Mouse (Mus musculus) limb, embryonic 12.5 days (tissue): ENCODE data around the gene Lasp1. TPM values are rescaled to one million over a fixed set of nuclear protein-coding genes. Genes with fewer than 3 reads are reported as not detected.

ENCODE experiments used
- ATAC-seq: fragments of 200-750 bp; cut with Nextera tagmentation; 2 replicates; pipeline ENCODE4 v1.8.0; 2017; ENCODE audit warnings: low read depth, moderate TSS enrichment; ENCODE audit not compliant: insufficient number of reproducible peaks, insufficient read depth, low FRiP score, low TSS enrichment
- H3K27ac ChIP-seq: fragments of 300-500 bp; sonication (generic); 2 replicates; pipeline ENCODE4 v1.5.1; 2016; ENCODE audit warnings: mild to moderate bottlenecking, moderate library complexity
- H3K27me3 ChIP-seq: fragments of 300-500 bp; sonication (generic); 2 replicates; pipeline ENCODE4 v1.6.1; 2016; ENCODE audit warnings: mild to moderate bottlenecking, moderate library complexity
- H3K36me3 ChIP-seq: fragments of 300-500 bp; sonication (generic); 2 replicates; pipeline ENCODE4 v1.6.1; 2016; ENCODE audit warnings: mild to moderate bottlenecking, moderate library complexity
- H3K4me1 ChIP-seq: fragments of 300-500 bp; sonication (generic); replicated peaks from 2 replicates; pipeline ENCODE4 v1.6.1; 2016
- H3K4me2 ChIP-seq: fragments of 300-500 bp; sonication (generic); 2 replicates; pipeline ENCODE4 v1.6.1; 2016; ENCODE audit warnings: mild to moderate bottlenecking, moderate library complexity
- H3K4me3 ChIP-seq: fragments of 300-500 bp; sonication (generic); replicated peaks from 2 replicates; pipeline ENCODE4 v1.5.1; 2016; ENCODE audit warnings: mild to moderate bottlenecking
- H3K9ac ChIP-seq: fragments of 300-500 bp; sonication (generic); replicated peaks from 2 replicates; pipeline ENCODE4 v1.6.1; 2016; ENCODE audit warnings: mild to moderate bottlenecking, moderate library complexity
- H3K9me3 ChIP-seq: fragments of 300-500 bp; sonication (generic); 2 replicates; pipeline ENCODE4 v1.6.1; 2016; ENCODE audit warnings: mild to moderate bottlenecking, moderate library complexity
- WGBS: fragments of 180-500 bp; shearing (Covaris S2); methylation state at CpG from one replicate; pipeline ENCODE4 v1.1.7; 2016; 5-methylcytosine and 5-hydroxymethylcytosine counted together
- polyA plus RNA-seq: library from polyadenylated mRNA; unstranded; fragments of >200 nt; fragmentation: Nextera tagmentation; extraction: Ambion mirVana; gene quantifications from 2 replicates; pipeline ENCODE4 v1.2.1, GENCODE M21; 2016

The Lasp1 gene
- polyA plus RNA-seq, 1 experiment from 2014 or later: 110 TPM

DNA sequence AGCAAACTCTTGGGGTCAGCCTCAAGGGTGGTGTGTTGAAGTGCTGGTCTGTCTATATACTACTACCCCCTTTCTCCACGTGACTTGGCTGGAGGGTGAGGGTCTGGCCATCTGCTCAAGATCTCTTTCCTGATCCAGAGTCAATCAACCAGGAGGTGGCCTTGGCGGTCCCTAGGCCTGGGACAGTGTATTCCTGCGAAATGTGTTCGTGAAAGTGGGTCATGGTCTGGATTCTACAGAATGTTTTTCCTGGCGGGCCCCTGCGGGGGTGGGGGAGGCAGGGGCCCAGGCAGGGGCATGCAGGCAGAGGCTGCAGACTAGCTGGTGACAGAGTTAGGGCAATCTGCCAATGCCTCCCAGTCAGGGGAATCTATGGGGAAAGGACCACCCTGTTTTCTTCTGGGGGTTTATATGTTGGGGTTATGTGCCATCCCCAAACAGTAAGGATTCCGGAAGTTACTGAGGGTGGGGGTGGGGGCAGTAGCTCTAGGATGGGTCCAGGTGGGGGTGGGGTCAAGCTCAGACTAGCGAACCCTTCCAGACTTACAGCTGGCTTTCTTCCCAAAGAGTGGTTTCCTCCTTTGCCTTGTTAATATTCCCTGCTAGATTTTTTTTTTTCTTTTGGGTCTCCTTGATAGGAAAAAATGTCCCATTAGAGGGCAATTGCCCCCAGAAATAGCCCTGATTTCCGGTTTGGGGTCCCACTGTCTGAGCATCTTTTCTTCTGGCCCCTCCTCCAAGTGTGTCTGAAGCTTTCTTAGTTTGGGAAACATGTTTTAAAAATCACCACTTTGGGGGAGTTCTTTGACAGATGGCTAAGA, 6.3 kb downstream of the Lasp1 start:
- no peak overlapping the region; the same call in 1 of the 2 replicates for H3K9ac ChIP-seq
- no peak for ATAC-seq

DNA sequence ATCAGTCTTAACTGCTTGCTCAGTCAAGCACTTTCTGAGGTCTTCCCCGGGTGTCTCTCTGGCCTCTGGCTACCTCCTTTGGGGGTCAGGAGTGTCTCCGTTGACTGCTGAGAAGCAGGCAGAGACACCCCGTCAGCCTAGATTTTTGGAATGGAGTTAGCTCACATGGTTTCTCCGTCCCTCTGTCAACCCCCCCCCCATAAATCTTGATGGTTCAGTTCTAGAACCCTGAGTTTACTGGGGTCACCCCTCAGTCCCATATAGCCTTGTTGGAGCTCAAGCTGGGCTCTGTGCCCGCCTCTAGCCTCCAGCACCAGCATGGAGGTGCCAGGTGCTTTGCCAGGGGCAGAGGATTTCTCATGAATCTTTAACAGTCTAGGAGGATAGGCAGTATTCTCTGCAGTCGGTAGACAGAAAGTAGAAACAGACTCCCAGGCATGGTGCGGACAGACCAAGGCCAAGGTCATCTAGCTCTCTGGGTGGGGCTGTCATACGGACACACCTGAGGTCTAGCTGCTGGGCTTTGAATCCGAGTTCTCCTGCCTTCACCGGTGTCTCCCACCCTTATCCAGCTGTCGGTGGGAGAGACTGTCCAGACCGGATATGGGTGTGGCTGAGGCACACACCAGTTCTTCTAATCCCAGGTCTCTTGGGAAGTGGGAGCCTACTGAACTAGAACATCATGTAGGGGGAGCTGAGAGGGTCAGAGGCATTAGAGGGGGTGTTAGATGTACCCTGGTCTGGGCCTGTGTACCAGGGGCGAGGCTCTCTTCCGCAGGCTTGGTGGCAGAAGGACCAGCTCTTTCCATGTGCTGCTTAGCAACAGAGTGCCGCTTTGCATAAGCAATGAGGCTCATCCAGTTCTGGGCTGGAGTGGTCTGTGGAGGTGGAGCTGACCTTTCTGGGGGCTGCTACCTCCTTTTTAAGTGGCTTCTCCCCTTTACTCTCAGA, 7.1 kb downstream of the Lasp1 start:
- H3K4me1 ChIP-seq: peaks cover 82% of the 10 kb centered on the region
- no peaks in the 10 kb centered on the region for H3K27me3 ChIP-seq
- H3K27ac ChIP-seq: peak overlapping the region; percentile 84
- H3K9me3 ChIP-seq: no peaks in the 10 kb centered on the region
- 55% methylated on average over 15 of the region's 15 CpGs for WGBS
- H3K4me2 ChIP-seq: peak overlapping the region; percentile 54
- H3K36me3 ChIP-seq: peaks cover 37% of the 10 kb centered on the region
- H3K9ac ChIP-seq: no peak overlapping the region
- H3K4me3 ChIP-seq: no peak overlapping the region
- ATAC-seq: no peak

More for the DNA sequence above, 6.3 kb downstream of the Lasp1 start:
- Histone ChIP-seq H3K27me3 (no peaks in the 10 kb centered on the region), H3K36me3 (peaks cover 32% of the 10 kb centered on the region), H3K4me3 (peak overlapping the region; percentile 21), H3K4me2 (peak overlapping the region; percentile 54), H3K4me1 (peaks cover 78% of the 10 kb centered on the region), H3K27ac (peak overlapping the region; percentile 84), H3K9me3 (no peaks in the 10 kb centered on the region)
- WGBS: 16% methylated on average over 9 of the region's 9 CpGs

GRCm38 (mm10) chr11:97806613-97806964, 7.8 kb downstream of the Lasp1 start:
- Histone ChIP-seq H3K36me3 (peaks cover 40% of the 10 kb centered on the region), H3K27me3 (no peaks in the 10 kb centered on the region), H3K4me3 (no peak overlapping the region), H3K4me1 (peaks cover 82% of the 10 kb centered on the region), H3K4me2 (no peak overlapping the region; the same call in 1 of the 2 replicates), H3K9ac (no peak overlapping the region), H3K9me3 (no peaks in the 10 kb centered on the region), H3K27ac (no peak overlapping the region)
- WGBS: 80% methylated on average over 7 of the region's 7 CpGs
- no peak for ATAC-seq

GRCm38 (mm10) chr11:97807626-97808025, 8.8 kb downstream of the Lasp1 start:
- Histone ChIP-seq H3K27ac (peak overlapping the region; percentile 69), H3K27me3 (no peaks in the 10 kb centered on the region), H3K36me3 (peaks cover 48% of the 10 kb centered on the region), H3K9me3 (no peaks in the 10 kb centered on the region), H3K4me1 (peaks cover 82% of the 10 kb centered on the region), H3K9ac (no peak overlapping the region), H3K4me2 (peak overlapping the region; percentile 19; the same call in 1 of the 2 replicates), H3K4me3 (no peak overlapping the region)
- no peak for ATAC-seq
- WGBS: 33% methylated on average over 6 of the region's 6 CpGs

GRCm38 (mm10) chr11:97808093-97808492, 9.3 kb downstream of the Lasp1 start:
- ATAC-seq: no peak

GRCm38 (mm10) chr11:97808621-97809234, 9.9 kb downstream of the Lasp1 start:
- 53% methylated on average over 5 of the region's 5 CpGs for WGBS
- H3K27ac ChIP-seq: peak overlapping the region; percentile 65
- peaks cover 56% of the 10 kb centered on the region for H3K36me3 ChIP-seq
- peak overlapping the region; percentile 19; the same call in 1 of the 2 replicates for H3K4me2 ChIP-seq
- no peak overlapping the region for H3K4me3 ChIP-seq
- H3K9me3 ChIP-seq: no peaks in the 10 kb centered on the region
- peaks cover 87% of the 10 kb centered on the region for H3K4me1 ChIP-seq
- H3K27me3 ChIP-seq: no peaks in the 10 kb centered on the region
- no peak overlapping the region for H3K9ac ChIP-seq
- no peak for ATAC-seq

More at GRCm38 (mm10) chr11:97808093-97808492, 9.3 kb downstream of the Lasp1 start:
- H3K4me1 ChIP-seq: peaks cover 86% of the 10 kb centered on the region
- peak overlapping the region; percentile 69; the same call in 1 of the 2 replicates for H3K27ac ChIP-seq
- no peak overlapping the region for H3K9ac ChIP-seq
- H3K9me3 ChIP-seq: no peaks in the 10 kb centered on the region
- 71% methylated on average over 2 of the region's 2 CpGs for WGBS
- H3K4me2 ChIP-seq: peak overlapping the region; percentile 19; the same call in 1 of the 2 replicates
- H3K36me3 ChIP-seq: peaks cover 49% of the 10 kb centered on the region
- no peak overlapping the region for H3K4me3 ChIP-seq
- no peaks in the 10 kb centered on the region for H3K27me3 ChIP-seq

DNA sequence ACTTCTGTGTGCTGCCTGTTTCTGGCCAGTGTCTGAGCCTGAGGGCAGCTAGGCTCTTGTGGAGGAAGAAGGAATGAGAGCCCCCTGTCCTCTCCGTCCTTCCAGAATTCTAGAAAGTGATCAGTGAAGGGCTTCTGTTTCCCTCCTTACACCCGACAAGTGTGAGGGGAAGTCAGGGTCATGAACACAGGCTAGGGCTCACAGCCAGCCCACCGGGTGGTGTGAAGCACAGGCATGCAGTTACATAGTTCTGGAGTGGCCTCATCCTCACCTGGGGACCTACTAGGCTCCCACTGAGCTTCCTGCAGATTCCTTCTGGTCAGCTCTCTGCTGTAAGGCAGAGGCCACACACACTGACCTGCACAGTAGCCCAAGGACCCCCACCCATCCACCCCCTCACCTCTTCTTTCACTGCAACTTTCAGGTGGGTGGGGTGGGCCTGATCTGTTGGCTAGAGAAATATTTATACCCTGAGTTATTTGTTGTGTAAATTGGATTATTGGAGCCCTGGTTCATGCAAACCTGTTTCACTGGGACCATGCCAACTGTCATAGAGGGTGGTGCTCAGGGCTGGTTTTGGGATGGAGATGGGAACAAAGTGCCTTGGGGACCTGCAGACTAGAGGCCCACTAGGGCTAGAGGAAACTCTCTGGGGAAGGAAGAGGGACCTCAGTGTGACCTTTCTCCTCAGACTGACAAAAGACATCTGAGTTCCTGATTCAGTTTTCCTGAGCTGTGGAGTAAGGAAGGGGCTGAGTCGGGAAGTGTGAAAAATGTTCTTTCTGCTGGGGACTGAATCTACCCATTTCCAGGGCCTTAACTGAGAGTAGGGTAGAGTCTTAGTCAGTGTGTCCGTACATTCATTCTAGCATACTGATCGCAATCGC, 10.7 kb downstream of the Lasp1 start:
- WGBS: 71% methylated on average over 7 of the region's 7 CpGs
- H3K9me3 ChIP-seq: no peaks in the 10 kb centered on the region
- H3K27ac ChIP-seq: peak overlapping the region; percentile 65
- H3K27me3 ChIP-seq: no peaks in the 10 kb centered on the region
- 0 out of 2 replicates have a peak overlapping the region, but pooled peaks have one; percentile 8 for H3K9ac ChIP-seq
- H3K4me3 ChIP-seq: no peak overlapping the region
- ATAC-seq: no peak
- H3K4me2 ChIP-seq: no peak overlapping the region
- H3K36me3 ChIP-seq: peaks cover 63% of the 10 kb centered on the region
- peaks cover 80% of the 10 kb centered on the region for H3K4me1 ChIP-seq

GRCm38 (mm10) chr11:97810356-97810755, 11.6 kb downstream of the Lasp1 start:
- Histone ChIP-seq H3K4me1 (peaks cover 79% of the 10 kb centered on the region), H3K9me3 (no peaks in the 10 kb centered on the region), H3K27ac (no peak overlapping the region), H3K4me3 (no peak overlapping the region), H3K4me2 (no peak overlapping the region), H3K9ac (no peak overlapping the region), H3K36me3 (peaks cover 72% of the 10 kb centered on the region), H3K27me3 (no peaks in the 10 kb centered on the region)
- ATAC-seq: no peak
- WGBS: 77% methylated on average over 7 of the region's 7 CpGs

DNA sequence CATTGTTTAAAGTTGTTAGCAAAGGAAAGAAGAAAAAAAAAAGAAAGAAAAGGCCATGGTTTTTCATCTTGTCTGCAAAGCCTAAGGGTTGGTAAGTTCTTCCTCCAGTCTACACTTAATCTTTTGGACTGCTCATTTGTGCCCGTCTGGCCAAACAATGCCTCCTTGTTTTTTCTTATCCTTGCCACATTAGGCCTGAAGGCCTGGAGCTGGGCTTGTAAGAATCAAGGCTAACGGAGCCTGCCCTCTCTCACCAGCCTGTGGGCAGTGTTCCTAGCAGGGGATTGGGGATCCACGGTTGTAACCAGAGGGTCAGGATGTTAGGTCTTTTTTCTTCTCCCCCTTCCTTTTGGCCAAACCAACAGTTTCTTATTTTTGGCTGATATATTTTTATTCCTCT, 12.2 kb downstream of the Lasp1 start:
- Histone ChIP-seq H3K27me3 (no peaks in the 10 kb centered on the region), H3K4me3 (no peak overlapping the region), H3K9me3 (no peaks in the 10 kb centered on the region), H3K36me3 (peaks cover 78% of the 10 kb centered on the region), H3K4me2 (no peak overlapping the region), H3K27ac (no peak overlapping the region), H3K9ac (no peak overlapping the region), H3K4me1 (peaks cover 79% of the 10 kb centered on the region)
- 42% methylated on average over 3 of the region's 3 CpGs for WGBS
- ATAC-seq: no peak
